Mouse (Mus musculus): ENCODE data around the gene E430018J23Rik. TPM values are rescaled to one million over a fixed set of nuclear protein-coding genes. Genes with fewer than 3 reads are reported as not detected.
"Not testable (repeated sequence)": the region's sequence is repeated elsewhere in the genome, so short reads cannot be mapped to it uniquely, and the experiment has no call there.

The E430018J23Rik gene
- polyA plus RNA-seq, 1 experiment from 2014 or later, result 5.5 TPM

GRCm38 (mm10) chr7:127371213-127371612, 22.2 kb downstream of the E430018J23Rik start:
- no peak for DNase-seq (ENCODE audit: low spot score)
- Histone ChIP-seq H3K27me3 (replicated peaks; ENCODE audit: low read depth, poor library complexity, severe bottlenecking) (no peaks in the 10 kb centered on the region), H3K4me3 (no peak overlapping the region), H3K9me3 (peaks cover 10% of the 10 kb centered on the region), H3K27ac (replicated peaks) (no peak overlapping the region), H3K4me1 (peaks cover 9% of the 10 kb centered on the region), H3K36me3 (replicated peaks) (peaks cover 33% of the 10 kb centered on the region)
- 81% methylated on average over 2 of the region's 2 CpGs for WGBS

- Histone ChIP-seq H3K27ac (replicated peaks) (no peak overlapping the region), H3K27me3 (replicated peaks; ENCODE audit: low read depth, poor library complexity, severe bottlenecking) (peaks cover 43% of the 10 kb centered on the region), H3K36me3 (replicated peaks) (no peaks in the 10 kb centered on the region), H3K4me3 (no peak overlapping the region), H3K9me3 (no peaks in the 10 kb centered on the region), H3K4me1 (peaks cover 11% of the 10 kb centered on the region)
- DNase-seq (ENCODE audit: low spot score), result no peak
- 90% methylated on average over 3 of the region's 3 CpGs for WGBS
Observed at GRCm38 (mm10) chr7:127366249-127366648, 27.2 kb downstream of the E430018J23Rik start.

- Histone ChIP-seq H3K9me3 (no peaks in the 10 kb centered on the region), H3K4me3 (peak overlapping the region; percentile 55), H3K4me1 (peaks cover 11% of the 10 kb centered on the region), H3K36me3 (replicated peaks) (no peaks in the 10 kb centered on the region), H3K27ac (replicated peaks) (no peak overlapping the region), H3K27me3 (replicated peaks; ENCODE audit: low read depth, poor library complexity, severe bottlenecking) (peaks cover 55% of the 10 kb centered on the region)
- DNase-seq (ENCODE audit: low spot score), result no peak
- 51% methylated on average over 4 of the region's 4 CpGs for WGBS
Observed at GRCm38 (mm10) chr7:127364166-127364565, 29.3 kb downstream of the E430018J23Rik start.

GRCm38 (mm10) chr7:127363475-127363921, 29.9 kb downstream of the E430018J23Rik start:
- H3K9me3 ChIP-seq, result no peaks in the 10 kb centered on the region
- peak; percentile 55 for DNase-seq (ENCODE audit: low spot score)
- WGBS, result under 1% methylated on average over 24 of the region's 24 CpGs
- peaks cover 11% of the 10 kb centered on the region for H3K4me1 ChIP-seq
- H3K4me3 ChIP-seq, result peak overlapping the region; percentile 55
- peak overlapping the region; percentile 52; the same call in 1 of the 2 replicates for H3K27ac ChIP-seq (replicated peaks)
- peaks cover 55% of the 10 kb centered on the region for H3K27me3 ChIP-seq (replicated peaks; ENCODE audit: low read depth, poor library complexity, severe bottlenecking)
- no peaks in the 10 kb centered on the region for H3K36me3 ChIP-seq (replicated peaks)

- peaks cover 61% of the 10 kb centered on the region for H3K27me3 ChIP-seq (replicated peaks; ENCODE audit: low read depth, poor library complexity, severe bottlenecking)
Observed at GRCm38 (mm10) chr7:127362418-127362817, 31.0 kb downstream of the E430018J23Rik start.

GRCm38 (mm10) chr7:127361449-127361848, 32.0 kb downstream of the E430018J23Rik start:
- DNase-seq (ENCODE audit: low spot score), result no peak
- Histone ChIP-seq H3K9me3 (no peaks in the 10 kb centered on the region), H3K36me3 (replicated peaks) (no peaks in the 10 kb centered on the region), H3K4me1 (peaks cover 11% of the 10 kb centered on the region), H3K27ac (replicated peaks) (no peak overlapping the region), H3K4me3 (no peak overlapping the region), H3K27me3 (replicated peaks; ENCODE audit: low read depth, poor library complexity, severe bottlenecking) (peaks cover 61% of the 10 kb centered on the region)
- 52% methylated on average over 13 of the region's 13 CpGs for WGBS

More at GRCm38 (mm10) chr7:127362418-127362817, 31.0 kb downstream of the E430018J23Rik start:
- not testable (repeated sequence) for H3K36me3 ChIP-seq (replicated peaks); H3K27ac ChIP-seq (replicated peaks); H3K9me3 ChIP-seq
- peaks cover 11% of the 10 kb centered on the region for H3K4me1 ChIP-seq
- peak overlapping the region; percentile 26; the same call in 1 of the 2 replicates for H3K4me3 ChIP-seq
- DNase-seq (ENCODE audit: low spot score), result peak; percentile 34
- WGBS, result 21% methylated on average over 13 of the region's 13 CpGs

- DNase-seq (ENCODE audit: low spot score), result no peak
- no peaks in the 10 kb centered on the region for H3K36me3 ChIP-seq (replicated peaks)
- WGBS, result 79% methylated on average over 4 of the region's 4 CpGs
- H3K4me1 ChIP-seq, result peaks cover 11% of the 10 kb centered on the region
- H3K9me3 ChIP-seq, result no peaks in the 10 kb centered on the region
- peaks cover 54% of the 10 kb centered on the region for H3K27me3 ChIP-seq (replicated peaks; ENCODE audit: low read depth, poor library complexity, severe bottlenecking)
- no peak overlapping the region for H3K27ac ChIP-seq (replicated peaks)
- no peak overlapping the region for H3K4me3 ChIP-seq
Observed at GRCm38 (mm10) chr7:127360265-127360664, 33.2 kb downstream of the E430018J23Rik start.

GRCm38 (mm10) chr7:127358472-127358871, 35.0 kb downstream of the E430018J23Rik start:
- WGBS, result 69% methylated on average over 4 of the region's 4 CpGs
- Histone ChIP-seq H3K36me3 (replicated peaks) (no peaks in the 10 kb centered on the region), H3K4me3 (no peak overlapping the region), H3K27ac (replicated peaks) (no peak overlapping the region), H3K9me3 (no peaks in the 10 kb centered on the region), H3K27me3 (replicated peaks; ENCODE audit: low read depth, poor library complexity, severe bottlenecking) (peaks cover 37% of the 10 kb centered on the region), H3K4me1 (peaks cover 6% of the 10 kb centered on the region)
- DNase-seq (ENCODE audit: low spot score), result no peak

- 69% methylated on average over 2 of the region's 2 CpGs for WGBS
- H3K36me3 ChIP-seq (replicated peaks), result no peaks in the 10 kb centered on the region
- H3K9me3 ChIP-seq, result no peaks in the 10 kb centered on the region
- H3K4me1 ChIP-seq, result 0 out of 2 replicates have a peak, but pooled peaks cover 3% of the 10 kb centered on the region
- no peak overlapping the region for H3K4me3 ChIP-seq
- no peak for DNase-seq (ENCODE audit: low spot score)
- H3K27me3 ChIP-seq (replicated peaks; ENCODE audit: low read depth, poor library complexity, severe bottlenecking), result peaks cover 31% of the 10 kb centered on the region
- no peak overlapping the region for H3K27ac ChIP-seq (replicated peaks)
Observed at GRCm38 (mm10) chr7:127357871-127358270, 35.6 kb downstream of the E430018J23Rik start.

- DNase-seq (ENCODE audit: low spot score), result no peak
- H3K4me1 ChIP-seq, result no peaks in the 10 kb centered on the region
Observed at GRCm38 (mm10) chr7:127355796-127356195, 37.6 kb downstream of the E430018J23Rik start.

GRCm38 (mm10) chr7:127351230-127352004, 42.0 kb downstream of the E430018J23Rik start:
- H3K4me1 ChIP-seq, result peaks cover 17% of the 10 kb centered on the region
- DNase-seq (ENCODE audit: low spot score), result no peak
- WGBS, result 91% methylated on average over 5 of the region's 5 CpGs
- H3K4me3 ChIP-seq, result no peak overlapping the region
- no peaks in the 10 kb centered on the region for H3K9me3 ChIP-seq
- H3K27me3 ChIP-seq (replicated peaks; ENCODE audit: low read depth, poor library complexity, severe bottlenecking), result no peaks in the 10 kb centered on the region
- no peak overlapping the region for H3K27ac ChIP-seq (replicated peaks)
- H3K36me3 ChIP-seq (replicated peaks), result no peaks in the 10 kb centered on the region

More at GRCm38 (mm10) chr7:127355796-127356195, 37.6 kb downstream of the E430018J23Rik start:
- WGBS, result 72% methylated on average over 3 of the region's 3 CpGs
- Histone ChIP-seq H3K4me3 (no peak overlapping the region), H3K27me3 (replicated peaks; ENCODE audit: low read depth, poor library complexity, severe bottlenecking) (peaks cover 14% of the 10 kb centered on the region; the same call in 1 of the 2 replicates), H3K9me3 (no peaks in the 10 kb centered on the region), H3K27ac (replicated peaks) (no peak overlapping the region), H3K36me3 (replicated peaks) (no peaks in the 10 kb centered on the region)

GRCm38 (mm10) chr7:127346676-127347075, 46.8 kb downstream of the E430018J23Rik start:
- Histone ChIP-seq H3K27ac (replicated peaks) (peak overlapping the region; percentile 98), H3K4me1 (peaks cover 41% of the 10 kb centered on the region), H3K4me3 (peak overlapping the region; percentile 94), H3K9me3 (no peaks in the 10 kb centered on the region), H3K27me3 (replicated peaks; ENCODE audit: low read depth, poor library complexity, severe bottlenecking) (no peaks in the 10 kb centered on the region), H3K36me3 (replicated peaks) (peaks cover 28% of the 10 kb centered on the region)
- WGBS, result 17% methylated on average over 8 of the region's 8 CpGs
- peak; percentile 43 for DNase-seq (ENCODE audit: low spot score)

Measured in embryonic facial prominence, embryonic 10.5 days (tissue).